In genomic region chr11:55204602-55205001, GRCm38 (mm10) we compare ENCODE assay signal across 8 mouse cellular contexts. TPM values are rescaled to one million over a fixed set of nuclear protein-coding genes. Genes with fewer than 3 reads are reported as not detected.
A peak's percentile ranks its signal among the peaks of the same experiment; 100 is the strongest.
DNase-seq lines count a peak whose midpoint lies in the region; ATAC-seq and TF ChIP-seq lines count a peak whose summit lies in the region.

No protein-coding gene starts in this region.

- peak; percentile 59 for DNase-seq in kidney, adult 18-20 months
- DNase-seq in kidney, adult 11 months: no peak
- DNase-seq in cerebellum, adult 2 months: peak; percentile 51 to 66
- DNase-seq in heart, embryonic 10.5 days (ENCODE audit: low spot score): no peak
- no peak for DNase-seq in kidney, postnatal 0 days (ENCODE audit: low spot score)
- DNase-seq in ovary, adult 18-20 months (ENCODE audit: low spot score): no peak

- H3K4me2 ChIP-seq in kidney, postnatal 0 days (ENCODE audit: low read length): peak overlapping the region; percentile 100

- peaks cover 46% of the 10 kb centered on the region for H3K79me2 ChIP-seq in macrophage (ENCODE audit: inconsistent target)

- H3K9ac ChIP-seq in kidney, postnatal 0 days (ENCODE audit: low read depth, low read length): peak overlapping the region; percentile 67

- H3K9me3 ChIP-seq in E14TG2a.4 (ENCODE audit: low read length): no peaks in the 10 kb centered on the region
- H3K9me3 ChIP-seq in heart, embryonic 10.5 days: no peaks in the 10 kb centered on the region
- H3K9me3 ChIP-seq in kidney, postnatal 0 days (replicated peaks; ENCODE audit: low read length): no peaks in the 10 kb centered on the region

- under 1% methylated on average over 17 of the region's 17 CpGs for WGBS in cerebellum, adult 2 months
- WGBS in heart, embryonic 10.5 days: 9% methylated on average over 17 of the region's 17 CpGs
- WGBS in kidney, postnatal 0 days: 4% methylated on average over 17 of the region's 17 CpGs
- WGBS in macrophage (ENCODE audit: missing documents): under 1% methylated on average over 16 of the region's 17 CpGs

- peak overlapping the region; percentile 24 for H3K27ac ChIP-seq in cerebellum, adult 2 months (ENCODE audit: insufficient read depth, low read length)
- peak overlapping the region; percentile 81 for H3K27ac ChIP-seq in heart, embryonic 10.5 days
- H3K27ac ChIP-seq in kidney, postnatal 0 days: no peak overlapping the region
- H3K27ac ChIP-seq in macrophage: peak overlapping the region; percentile 75

- TF ChIP-seq CTCF in E14TG2a.4 (conservative IDR thresholded peaks at IDR 0.05; ENCODE audit: low read length): no peak
- no peak; the same call in 1 of the 2 replicates for TF ChIP-seq CTCF in cerebellum, adult 2 months (IDR thresholded peaks at IDR 0.05; ENCODE audit: borderline replicate concordance, insufficient read depth, low read depth, low read length)
- TF ChIP-seq CTCF in kidney, postnatal 0 days (IDR thresholded peaks at IDR 0.05; ENCODE audit: low read depth): no peak

- H3K36me3 ChIP-seq in E14TG2a.4 (ENCODE audit: insufficient read depth, low read length) (no peaks in the 10 kb centered on the region; the same call in none of the 2 replicates), macrophage (ENCODE audit: inconsistent target) (no peaks in the 10 kb centered on the region)
- H3K36me3 ChIP-seq in heart, embryonic 10.5 days: no peaks in the 10 kb centered on the region
- no peaks in the 10 kb centered on the region for H3K36me3 ChIP-seq in kidney, postnatal 0 days (ENCODE audit: insufficient read depth, low read length)

- ATAC-seq in kidney, postnatal 0 days (replicated peaks; ENCODE audit: low FRiP score, low read depth): no peak

- H3K4me1 ChIP-seq in E14TG2a.4 (replicated peaks; ENCODE audit: low read depth, low read length): peaks cover 26% of the 10 kb centered on the region
- no peaks in the 10 kb centered on the region; the same call in 1 of the 2 replicates for H3K4me1 ChIP-seq in cerebellum, adult 2 months (ENCODE audit: control insufficient read depth, insufficient read depth, low read length)
- H3K4me1 ChIP-seq in heart, embryonic 10.5 days: peaks cover 7% of the 10 kb centered on the region; the same call in 1 of the 2 replicates
- 0 out of 2 replicates have a peak, but pooled peaks cover 10% of the 10 kb centered on the region for H3K4me1 ChIP-seq in kidney, postnatal 0 days (replicated peaks; ENCODE audit: insufficient read depth, low read length)

- H3K4me3 ChIP-seq in E14TG2a.4 (replicated peaks; ENCODE audit: low read length) (peak overlapping the region; percentile 91), macrophage (ENCODE audit: inconsistent target) (peak overlapping the region; percentile 99)
- peak overlapping the region; percentile 86 for H3K4me3 ChIP-seq in cerebellum, adult 2 months (replicated peaks; ENCODE audit: insufficient read depth, low read depth, low read length)
- peak overlapping the region; percentile 81 for H3K4me3 ChIP-seq in heart, embryonic 10.5 days
- H3K4me3 ChIP-seq in kidney, postnatal 0 days (replicated peaks; ENCODE audit: low read depth, low read length): peak overlapping the region; percentile 69

- peaks cover 22% of the 10 kb centered on the region for H3K27me3 ChIP-seq in E14TG2a.4 (ENCODE audit: insufficient read depth, low read length)
- H3K27me3 ChIP-seq in cerebellum, adult 2 months (ENCODE audit: control insufficient read depth, insufficient read depth, low read length): no peaks in the 10 kb centered on the region
- H3K27me3 ChIP-seq in heart, embryonic 10.5 days (ENCODE audit: insufficient read depth, poor library complexity, severe bottlenecking): no peaks in the 10 kb centered on the region
- no peaks in the 10 kb centered on the region for H3K27me3 ChIP-seq in kidney, postnatal 0 days (ENCODE audit: insufficient read depth, low read length)

- TF ChIP-seq POLR2A in cerebellum, adult 2 months (IDR thresholded peaks at IDR 0.05; ENCODE audit: borderline replicate concordance, insufficient read depth, low read length): no peak

RNA-seq across cellular contexts. Expression of gene Slc36a1, which starts 0.5 kb away (rescaled TPM):
- polyA plus RNA-seq in cerebellum, adult 2 months (2012; rRNA removed): 41.1 and 41.5 TPM in 2 replicates
- polyA plus RNA-seq in heart, embryonic 10.5 days (2016; fragmentation: Nextera tagmentation; extraction: Ambion mirVana): 1.3 TPM in 2 replicates
- 1.9 and 2.1 TPM in 2 replicates for polyA plus RNA-seq in kidney, postnatal 0 days (2015; fragmentation: Nextera tagmentation; extraction: Ambion mirVana)
- 100 to 1,000 TPM in 6 of 26 experiments, 10 to 100 TPM in 20; 22.2 to 165 (median 63.4) TPM for total RNA-seq in macrophage (2018; cell fraction: chromatin; rRNA removed)
- total RNA-seq in macrophage (2018; cell fraction: cytosol; rRNA removed): 10 to 100 TPM; 30.7 to 69.5 (median 50.9) TPM
- 100 to 1,000 TPM in 7 of 26 experiments, 10 to 100 TPM in 19; 30.2 to 153 (median 77.3) TPM for total RNA-seq in macrophage (2018; cell fraction: nucleus; rRNA removed)
- 21.5 to 45.5 TPM (median 25.9 TPM) in 3 replicates for polyA plus RNA-seq in macrophage (2018)

RNA-seq across cellular contexts. Expression of gene Slc36a2, which starts 19.7 kb away (rescaled TPM):
- polyA plus RNA-seq in cerebellum, adult 2 months (2012; rRNA removed): 0.71 and 0.82 TPM in 2 replicates
- 2.2 and 2.8 TPM in 2 replicates for polyA plus RNA-seq in heart, embryonic 10.5 days (2016; fragmentation: Nextera tagmentation; extraction: Ambion mirVana)
- 0.27 and 0.43 TPM in 2 replicates for polyA plus RNA-seq in kidney, postnatal 0 days (2015; fragmentation: Nextera tagmentation; extraction: Ambion mirVana)
- total RNA-seq in macrophage (2018; cell fraction: chromatin; rRNA removed): not detected
- total RNA-seq in macrophage (2018; cell fraction: cytosol; rRNA removed): under 1 TPM in 1 of 26 experiments, not detected in 25; 0.09 TPM
- under 1 TPM in 1 of 26 experiments, not detected in 25; 0.24 TPM for total RNA-seq in macrophage (2018; cell fraction: nucleus; rRNA removed)
- 0.12 TPM in 1 of 3 replicates, not detected in the others for polyA plus RNA-seq in macrophage (2018)

RNA-seq across cellular contexts. Expression of gene Slc36a3, which starts 53.1 kb away (rescaled TPM):
- not detected in 2 replicates for polyA plus RNA-seq in cerebellum, adult 2 months (2012; rRNA removed)
- not detected in 2 replicates for polyA plus RNA-seq in heart, embryonic 10.5 days (2016; fragmentation: Nextera tagmentation; extraction: Ambion mirVana)
- not detected in 2 replicates for polyA plus RNA-seq in kidney, postnatal 0 days (2015; fragmentation: Nextera tagmentation; extraction: Ambion mirVana)
- total RNA-seq in macrophage (2018; cell fraction: chromatin; rRNA removed): under 1 TPM in 10 of 26 experiments, not detected in 16; 0.32 to 0.78 (median 0.54) TPM
- total RNA-seq in macrophage (2018; cell fraction: cytosol; rRNA removed): under 1 TPM in 22 of 26 experiments, not detected in 4; 0.09 to 0.37 (median 0.22) TPM
- total RNA-seq in macrophage (2018; cell fraction: nucleus; rRNA removed): under 1 TPM in 9 of 26 experiments, not detected in 17; 0.29 to 0.54 (median 0.36) TPM
- 0.10 TPM in 1 of 3 replicates, not detected in the others for polyA plus RNA-seq in macrophage (2018)

Comparison
In these comparisons a context has a peak if more than half of its experiments do, and no peak if none do; other contexts are left out.
1. DNase-seq: peak in kidney, adult 18-20 months (single experiment) and cerebellum, adult 2 months (2 of 2); none in kidney, adult 11 months (single experiment), heart, embryonic 10.5 days (single experiment), kidney, postnatal 0 days (single experiment) and ovary, adult 18-20 months (single experiment).
2. Peak in every context shown above with its lines, with median percentiles within 50 percentile points of each other: H3K4me3 ChIP-seq.